Mouse (Mus musculus) embryo, embryonic 11.5 days (tissue): Measurements from ENCODE around the gene Neurl2.

Source experiments
- DNase-seq: peaks from one replicate; pipeline ENCODE4 v3.0.0-alpha.2; 2012; ENCODE audit warnings: low read depth, low spot score

The Neurl2 gene

GRCm38 (mm10) chr2:164786388-164786885 is 46.8 kb downstream of the Neurl2 start:
- DNase-seq, result no peak

- DNase-seq, result peak; percentile 71
Observed at GRCm38 (mm10) chr2:164785481-164786387, 47.5 kb downstream of the Neurl2 start, which contains the start of gene Snx21. Gene Snx21, plus strand, starts transcription at chr2:164785823.

- no peak for DNase-seq
Observed at GRCm38 (mm10) chr2:164784869-164785420, 48.3 kb downstream of the Neurl2 start.

GRCm38 (mm10) chr2:164783926-164784581 is 49.2 kb downstream of the Neurl2 start:
- no peak for DNase-seq

- no peak for DNase-seq
Observed at GRCm38 (mm10) chr2:164781876-164782275, 51.4 kb downstream of the Neurl2 start.
